Mouse (Mus musculus) embryo, embryonic 10.5 days (tissue): ENCODE results near the gene Proser3.
A peak's percentile ranks its signal among the peaks of the same experiment; 100 is the strongest.
"Not testable (repeated sequence)": the region's sequence is repeated elsewhere in the genome, so short reads cannot be mapped to it uniquely, and the experiment has no call there.

Source experiments
- DNase-seq: peaks from one replicate; pipeline ENCODE4 v3.0.0-alpha.2; 2015; ENCODE audit warnings: low spot score

Proser3 gene

GRCm38 (mm10) chr7:30544327-30544726 is 7.8 kb downstream of the Proser3 start:
- no peak for DNase-seq

- DNase-seq: no peak
Measured at GRCm38 (mm10) chr7:30540572-30540971, 11.5 kb downstream of the Proser3 start.

GRCm38 (mm10) chr7:30534633-30535577 is 17.2 kb downstream of the Proser3 start, which contains the start of gene Arhgap33:
TSS of gene Arhgap33 (minus strand) at chr7:30535060.
- DNase-seq: peak; percentile 99

- peak; percentile 55 for DNase-seq
Measured at GRCm38 (mm10) chr7:30533941-30534632, 18.0 kb downstream of the Proser3 start.

- DNase-seq: peak; percentile 62
Measured at GRCm38 (mm10) chr7:30532931-30533330, 19.2 kb downstream of the Proser3 start.

GRCm38 (mm10) chr7:30531291-30531815 is 20.7 kb downstream of the Proser3 start:
- DNase-seq: no peak

GRCm38 (mm10) chr7:30526981-30527380 is 25.1 kb downstream of the Proser3 start:
- DNase-seq: no peak

GRCm38 (mm10) chr7:30526399-30526798 is 25.7 kb downstream of the Proser3 start:
- no peak for DNase-seq

GRCm38 (mm10) chr7:30525954-30526353 is 26.1 kb downstream of the Proser3 start:
- no peak for DNase-seq

- DNase-seq: no peak
Measured at GRCm38 (mm10) chr7:30524487-30524886, 27.6 kb downstream of the Proser3 start.

GRCm38 (mm10) chr7:30522871-30523270 is 29.2 kb downstream of the Proser3 start:
- DNase-seq: no peak

- DNase-seq: no peak
Measured at GRCm38 (mm10) chr7:30520856-30521255, 31.2 kb downstream of the Proser3 start.

- DNase-seq: no peak
Measured at GRCm38 (mm10) chr7:30520396-30520795, 31.7 kb downstream of the Proser3 start.

GRCm38 (mm10) chr7:30518325-30518724 is 33.8 kb downstream of the Proser3 start:
- no peak for DNase-seq

GRCm38 (mm10) chr7:30515003-30515760 is 36.9 kb downstream of the Proser3 start:
- no peak for DNase-seq

GRCm38 (mm10) chr7:30508061-30508460 is 44.0 kb downstream of the Proser3 start:
- DNase-seq: no peak

GRCm38 (mm10) chr7:30501159-30501558 is 50.9 kb downstream of the Proser3 start:
- DNase-seq: not testable (repeated sequence)

GRCm38 (mm10) chr7:30495506-30496042 is 56.5 kb downstream of the Proser3 start:
- DNase-seq: not testable (repeated sequence)

- no peak for DNase-seq
Measured at GRCm38 (mm10) chr7:30493401-30493931, 58.6 kb downstream of the Proser3 start, which contains the start of gene Prodh2. TSS of gene Prodh2 (plus strand) at chr7:30493622.

GRCm38 (mm10) chr7:30492765-30493164 is 59.3 kb downstream of the Proser3 start:
- DNase-seq: peak; percentile 88

- peak; percentile 26 for DNase-seq
Measured at GRCm38 (mm10) chr7:30490957-30491307, 61.2 kb downstream of the Proser3 start.
